Mouse (Mus musculus): Measurements from ENCODE around the gene Per1.

The Per1 gene

GRCm38 (mm10) chr11:69099915-69100345 lies 4.9 kb downstream of the Per1 start:
- peak; percentile 96 to 97 for DNase-seq

GRCm38 (mm10) chr11:69100639-69101360 lies 5.8 kb downstream of the Per1 start:
- no peak for DNase-seq

GRCm38 (mm10) chr11:69101604-69102402 lies 6.8 kb downstream of the Per1 start:
- no peak for DNase-seq

- no peak for DNase-seq
Measured at GRCm38 (mm10) chr11:69102403-69102725, 7.3 kb downstream of the Per1 start.

- DNase-seq: no peak
Measured at GRCm38 (mm10) chr11:69103121-69103520, 8.1 kb downstream of the Per1 start.

GRCm38 (mm10) chr11:69103531-69104435 lies 8.8 kb downstream of the Per1 start:
- no peak for DNase-seq

GRCm38 (mm10) chr11:69104487-69104886 lies 9.5 kb downstream of the Per1 start:
- DNase-seq: no peak

GRCm38 (mm10) chr11:69105227-69105626 lies 10.2 kb downstream of the Per1 start:
- no peak for DNase-seq

- DNase-seq: no peak
Measured at GRCm38 (mm10) chr11:69105796-69106195, 10.8 kb downstream of the Per1 start.

GRCm38 (mm10) chr11:69106299-69106698 lies 11.3 kb downstream of the Per1 start:
- no peak for DNase-seq

GRCm38 (mm10) chr11:69106842-69107241 lies 11.8 kb downstream of the Per1 start:
- DNase-seq: no peak

GRCm38 (mm10) chr11:69107676-69108075 lies 12.7 kb downstream of the Per1 start:
- no peak for DNase-seq

GRCm38 (mm10) chr11:69108223-69108622 lies 13.2 kb downstream of the Per1 start:
- DNase-seq: no peak

GRCm38 (mm10) chr11:69109032-69109900 lies 14.2 kb downstream of the Per1 start:
- DNase-seq: peak in 1 of 2 experiments; percentile 6

- peak; percentile 87 to 91 for DNase-seq
Measured at GRCm38 (mm10) chr11:69110319-69111046, 15.5 kb downstream of the Per1 start.

GRCm38 (mm10) chr11:69111051-69111810 lies 16.2 kb downstream of the Per1 start:
- DNase-seq: no peak

GRCm38 (mm10) chr11:69111865-69112264 lies 16.8 kb downstream of the Per1 start:
- DNase-seq: no peak

GRCm38 (mm10) chr11:69114018-69114417 lies 19.0 kb downstream of the Per1 start:
- no peak for DNase-seq

GRCm38 (mm10) chr11:69114621-69115020 lies 19.6 kb downstream of the Per1 start:
- DNase-seq: no peak

GRCm38 (mm10) chr11:69116843-69117242 lies 21.8 kb downstream of the Per1 start:
- no peak for DNase-seq

Measured in lung, adult 18-20 months (tissue).